Comparison of ENCODE assay signal across 23 mouse cellular contexts in the genomic region with DNA sequence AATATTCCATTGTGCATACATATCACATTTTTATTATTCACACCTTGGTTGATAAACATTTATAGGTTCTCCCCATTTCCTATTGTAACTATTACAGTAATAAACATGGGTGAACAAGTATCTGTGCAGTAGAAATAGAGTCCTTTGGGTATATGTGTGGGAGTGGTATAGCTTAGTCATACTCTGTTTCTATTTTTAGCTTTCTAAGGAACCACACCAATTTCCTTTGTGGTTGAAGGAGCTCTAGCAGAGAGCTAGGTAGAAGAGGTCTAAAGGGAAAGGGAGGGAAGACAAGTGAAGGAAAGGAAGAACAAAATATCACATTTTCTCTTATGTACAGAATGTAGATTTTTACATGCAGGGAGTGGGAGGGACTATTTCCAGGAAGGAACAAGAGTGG.
DNase-seq lines count a peak whose midpoint lies in the region; ATAC-seq and TF ChIP-seq lines count a peak whose summit lies in the region.
"Had no signal": no experiment of that assay in that cellular context is flagged by ENCODE, and none has a peak within 500 bp of the region (broad histone marks: within the 10 kb centered on the region; RNA-seq: fewer than 3 reads in every experiment).

No protein-coding gene starts in this region.

- dilution Hi-C loops in CH12.LX (cut with MboI; ENCODE audit: extremely low pct_ligation_motif_present, extremely low pct_unique_long_range_greater_than_20kb, low sequenced_read_pairs): no loop called here

- H3K4me3 ChIP-seq in CH12.LX (replicated peaks in 1 of 3; ENCODE audit: low read depth in 2 of 3, low read length in 2 of 3, poor library complexity in 1 of 3): no peak overlapping the region
- H3K4me3 ChIP-seq: embryonic facial prominence, embryonic 13.5 days; forebrain, embryonic 12.5 days; gastrocnemius, adult 2 months; heart, adult 2 months; heart, embryonic 15.5 days had no signal

- no peaks in the 10 kb centered on the region for H3K79me2 ChIP-seq in CH12.LX (replicated peaks; ENCODE audit: control insufficient read depth, extremely low read depth, insufficient read depth, poor library complexity, severe bottlenecking)

- peaks cover 0 to 12% of the 10 kb centered on the region in 2 experiments; a peak in 1 of 4 replicates for H3K4me1 ChIP-seq in CH12.LX (ENCODE audit: control insufficient read depth in 1 of 2, insufficient read depth in 2 of 2)
- H3K4me1 ChIP-seq: embryonic facial prominence, embryonic 13.5 days; forebrain, embryonic 12.5 days; heart, embryonic 15.5 days had no signal

- H3K27me3 ChIP-seq in CH12.LX (replicated peaks): no peaks in the 10 kb centered on the region
- H3K27me3 ChIP-seq: embryonic facial prominence, embryonic 13.5 days; forebrain, embryonic 12.5 days; heart, embryonic 15.5 days had no signal

- TF ChIP-seq RAD21 in CH12.LX (IDR thresholded peaks at IDR 0.05; ENCODE audit: low read depth, low read length): no peak

- peak; percentile 52; the same call in 1 of the 2 replicates for ATAC-seq in granulocyte monocyte progenitor cell, adult 5-6 weeks (replicated peaks; ENCODE audit: poor library complexity, severe bottlenecking)
- ATAC-seq: forebrain, embryonic 16.5 days; hindbrain, embryonic 16.5 days had no signal

- no peak overlapping the region for H3K9ac ChIP-seq in CH12.LX (ENCODE audit: insufficient read depth, low read depth)
- H3K9ac ChIP-seq: embryonic facial prominence, embryonic 13.5 days; forebrain, embryonic 12.5 days; heart, embryonic 15.5 days had no signal

- peak; percentile 65 for TF ChIP-seq EP300 in CH12.LX (IDR thresholded peaks at IDR 0.05; ENCODE audit: low read length)

- no peaks in the 10 kb centered on the region for H3K9me3 ChIP-seq in CH12.LX (replicated peaks; ENCODE audit: low read length)
- H3K9me3 ChIP-seq: embryonic facial prominence, embryonic 13.5 days; forebrain, embryonic 12.5 days; heart, embryonic 15.5 days had no signal

- no peak for TF ChIP-seq POLR2A in CH12.LX (IDR thresholded peaks at IDR 0.05; ENCODE audit: low read depth, low read length)

- intact Hi-C loops in gastrocnemius, postnatal 14 days (cut with DNase I; ENCODE audit: low total_unique reads): no loop called here

- in situ Hi-C loops in CH12.LX (cut with MboI; ENCODE audit: low pct_ligation_motif_present, low pct_unique_long_range_greater_than_20kb, low sequenced_read_pairs): no loop called here

- H3K27ac ChIP-seq in CH12.LX (ENCODE audit: insufficient read depth, low read depth): no peak overlapping the region
- H3K27ac ChIP-seq: embryonic facial prominence, embryonic 13.5 days; forebrain, embryonic 12.5 days; gastrocnemius, adult 2 months; heart, adult 2 months; heart, embryonic 15.5 days had no signal

- TF ChIP-seq CTCF in CH12.LX (conservative IDR thresholded peaks at IDR 0.05 in 1 of 2, IDR thresholded peaks at IDR 0.05 in 1 of 2; ENCODE audit: low read depth in 2 of 2, low read length in 2 of 2): no peak

- DNase-seq in 416B (ENCODE audit: low read depth): peak; percentile 83
- DNase-seq in CH12.LX (ENCODE audit: extremely low read depth): peak; percentile 24
- DNase-seq in adrenal gland, postnatal 4 days (ENCODE audit: low spot score in 2 of 2): no peak
- DNase-seq in kidney, postnatal 4 days: no peak
- DNase-seq in layer of hippocampus, adult 11-12 months (ENCODE audit: low spot score): no peak
- DNase-seq in gastrocnemius, postnatal 14 days: no peak
- DNase-seq: adrenal gland, adult 8-10 months; adrenal gland, postnatal 36 days; cerebellum, adult 11 months; cerebellum, adult 9-10 months; cerebellum, postnatal 25 days; gastrocnemius, adult 2 months; gastrocnemius, postnatal 36 days; heart, adult 2 months; heart, postnatal 14 days; kidney, adult 11 months had no signal

- H3K4me2 ChIP-seq in CH12.LX (ENCODE audit: insufficient read depth, low read depth, poor library complexity, severe bottlenecking): no peak overlapping the region
- H3K4me2 ChIP-seq: embryonic facial prominence, embryonic 13.5 days; forebrain, embryonic 12.5 days; heart, embryonic 11.5 days; heart, embryonic 15.5 days had no signal

- no peaks in the 10 kb centered on the region for H3K36me3 ChIP-seq in CH12.LX (replicated peaks in 1 of 2; ENCODE audit: control insufficient read depth in 1 of 2, insufficient read depth in 1 of 2, low read length in 1 of 2)
- H3K36me3 ChIP-seq: embryonic facial prominence, embryonic 13.5 days; forebrain, embryonic 12.5 days; heart, embryonic 15.5 days had no signal

TF ChIP-seq in CH12.LX, 34 proteins besides CTCF, POLR2A, EP300 and RAD21:
- no peak for TF ChIP-seq JUN (IDR thresholded peaks at IDR 0.05; ENCODE audit: insufficient read depth, low read depth, low read length)
- TF ChIP-seq MEF2A (IDR thresholded peaks at IDR 0.05; ENCODE audit: borderline replicate concordance, low read depth, low read length): peak; percentile 71; the same call in 1 of the 2 replicates

Comparison
In these comparisons a context has a peak if more than half of its experiments do, and no peak if none do; other contexts are left out.
1. DNase-seq: peak in 416B (single experiment) and CH12.LX (single experiment); none in adrenal gland, postnatal 4 days (0 of 2), kidney, postnatal 4 days (0 of 2), layer of hippocampus, adult 11-12 months (single experiment) and gastrocnemius, postnatal 14 days (single experiment).